Mouse (Mus musculus): ENCODE measurements around the gene Olfr922. TPM values are rescaled to one million over a fixed set of nuclear protein-coding genes. Genes with fewer than 3 reads are reported as not detected.

Olfr922 gene
- not detected in 2 replicates for total RNA-seq (2014; rRNA removed; ENCODE audit: low replicate concordance)
- polyA plus RNA-seq (2015; fragmentation: Nextera tagmentation; extraction: Ambion mirVana), result not detected in 2 replicates

- WGBS, result 41% methylated on average over 2 of the region's 2 CpGs
- no peak for TF ChIP-seq CTCF (IDR thresholded peaks at IDR 0.05; ENCODE audit: low read depth)
- no peak for TF ChIP-seq EP300 (IDR thresholded peaks at IDR 0.05; ENCODE audit: low read depth)
- H3K9ac ChIP-seq (replicated peaks; ENCODE audit: low read depth, low read length), result no peak within 1 kb of the TSS
- no peak within 1 kb of the TSS for H3K4me3 ChIP-seq (ENCODE audit: low read depth, low read length)
- no peaks in the 10 kb centered on the region for H3K27me3 ChIP-seq (ENCODE audit: control insufficient read depth, insufficient read depth, low read length)
- no peaks in the 10 kb centered on the region for H3K4me1 ChIP-seq (ENCODE audit: control insufficient read depth, insufficient read depth)
- H3K27ac ChIP-seq (ENCODE audit: low read depth), result no peak within 1 kb of the TSS
- ATAC-seq (ENCODE audit: insufficient read depth, low read depth) (no peak), DNase-seq (ENCODE audit: low spot score) (no peak)
- H3K9me3 ChIP-seq (replicated peaks; ENCODE audit: control insufficient read depth, low read length), result no peaks in the 10 kb centered on the region
- H3K4me2 ChIP-seq (ENCODE audit: low read depth, low read length), result no peak within 1 kb of the TSS
- H3K36me3 ChIP-seq (replicated peaks; ENCODE audit: control insufficient read depth, insufficient read depth, low read length), result no peaks in the 10 kb centered on the region
Observed at GRCm38 (mm10) chr9:38814314-38814713, at the start of gene Olfr922. Gene Olfr922, plus strand, starts transcription at chr9:38814614.

GRCm38 (mm10) chr9:38772768-38773167 is 41.6 kb upstream of the Olfr922 start, which contains the start of gene Olfr921:
Gene Olfr921, plus strand, starts transcription at chr9:38773068.
- H3K4me2 ChIP-seq (ENCODE audit: low read depth, low read length), result no peak within 1 kb of the TSS
- H3K27ac ChIP-seq (ENCODE audit: low read depth), result no peak within 1 kb of the TSS
- ATAC-seq (ENCODE audit: insufficient read depth, low read depth) (no peak), DNase-seq (ENCODE audit: low spot score) (no peak)
- H3K4me1 ChIP-seq (ENCODE audit: control insufficient read depth, insufficient read depth), result no peaks in the 10 kb centered on the region
- TF ChIP-seq CTCF (IDR thresholded peaks at IDR 0.05; ENCODE audit: low read depth) (no peak), EP300 (IDR thresholded peaks at IDR 0.05; ENCODE audit: low read depth) (no peak)
- H3K36me3 ChIP-seq (replicated peaks; ENCODE audit: control insufficient read depth, insufficient read depth, low read length), result no peaks in the 10 kb centered on the region
- H3K27me3 ChIP-seq (ENCODE audit: control insufficient read depth, insufficient read depth, low read length), result no peaks in the 10 kb centered on the region
- no peak within 1 kb of the TSS for H3K4me3 ChIP-seq (ENCODE audit: low read depth, low read length)
- no peaks in the 10 kb centered on the region for H3K9me3 ChIP-seq (replicated peaks; ENCODE audit: control insufficient read depth, low read length)
- H3K9ac ChIP-seq (replicated peaks; ENCODE audit: low read depth, low read length), result no peak within 1 kb of the TSS

- WGBS, result 65% methylated on average over 2 of the region's 2 CpGs
- H3K36me3 ChIP-seq (replicated peaks; ENCODE audit: control insufficient read depth, insufficient read depth, low read length), result no peaks in the 10 kb centered on the region
- H3K9me3 ChIP-seq (replicated peaks; ENCODE audit: control insufficient read depth, low read length), result no peaks in the 10 kb centered on the region
- ATAC-seq (ENCODE audit: insufficient read depth, low read depth) (no peak), DNase-seq (ENCODE audit: low spot score) (no peak)
- TF ChIP-seq CTCF (IDR thresholded peaks at IDR 0.05; ENCODE audit: low read depth) (no peak), EP300 (IDR thresholded peaks at IDR 0.05; ENCODE audit: low read depth) (no peak)
- H3K27me3 ChIP-seq (ENCODE audit: control insufficient read depth, insufficient read depth, low read length), result no peaks in the 10 kb centered on the region
- H3K4me1 ChIP-seq (ENCODE audit: control insufficient read depth, insufficient read depth), result no peaks in the 10 kb centered on the region
- H3K9ac ChIP-seq (replicated peaks; ENCODE audit: low read depth, low read length), result no peak overlapping the region
- H3K4me3 ChIP-seq (ENCODE audit: low read depth, low read length), result no peak overlapping the region
- H3K27ac ChIP-seq (ENCODE audit: low read depth), result no peak overlapping the region
- H3K4me2 ChIP-seq (ENCODE audit: low read depth, low read length), result no peak overlapping the region
Observed at GRCm38 (mm10) chr9:38792689-38793088, 21.7 kb upstream of the Olfr922 start.

- H3K9ac ChIP-seq (replicated peaks; ENCODE audit: low read depth, low read length), result no peak overlapping the region
- no peak overlapping the region for H3K4me3 ChIP-seq (ENCODE audit: low read depth, low read length)
- TF ChIP-seq CTCF (IDR thresholded peaks at IDR 0.05; ENCODE audit: low read depth) (no peak), EP300 (IDR thresholded peaks at IDR 0.05; ENCODE audit: low read depth) (no peak)
- no peaks in the 10 kb centered on the region for H3K9me3 ChIP-seq (replicated peaks; ENCODE audit: control insufficient read depth, low read length)
- DNase-seq (ENCODE audit: low spot score) (no peak), ATAC-seq (ENCODE audit: insufficient read depth, low read depth) (no peak)
- H3K36me3 ChIP-seq (replicated peaks; ENCODE audit: control insufficient read depth, insufficient read depth, low read length), result no peaks in the 10 kb centered on the region
- H3K27me3 ChIP-seq (ENCODE audit: control insufficient read depth, insufficient read depth, low read length), result no peaks in the 10 kb centered on the region
- H3K4me1 ChIP-seq (ENCODE audit: control insufficient read depth, insufficient read depth), result no peaks in the 10 kb centered on the region
- no peak overlapping the region for H3K27ac ChIP-seq (ENCODE audit: low read depth)
- no peak overlapping the region for H3K4me2 ChIP-seq (ENCODE audit: low read depth, low read length)
Observed at GRCm38 (mm10) chr9:38805696-38806095, 8.7 kb upstream of the Olfr922 start.

- no peaks in the 10 kb centered on the region for H3K27me3 ChIP-seq (ENCODE audit: control insufficient read depth, insufficient read depth, low read length)
- no peak overlapping the region for H3K9ac ChIP-seq (replicated peaks; ENCODE audit: low read depth, low read length)
- DNase-seq (ENCODE audit: low spot score), result no peak
- no peaks in the 10 kb centered on the region for H3K9me3 ChIP-seq (replicated peaks; ENCODE audit: control insufficient read depth, low read length)
- H3K4me3 ChIP-seq (ENCODE audit: low read depth, low read length), result no peak overlapping the region
- ATAC-seq (ENCODE audit: insufficient read depth, low read depth), result no peak
- 74% methylated on average over 1 of the region's 1 CpGs for WGBS
- H3K4me1 ChIP-seq (ENCODE audit: control insufficient read depth, insufficient read depth), result no peaks in the 10 kb centered on the region
- TF ChIP-seq EP300 (IDR thresholded peaks at IDR 0.05; ENCODE audit: low read depth), result no peak
- no peak for TF ChIP-seq CTCF (IDR thresholded peaks at IDR 0.05; ENCODE audit: low read depth)
- H3K36me3 ChIP-seq (replicated peaks; ENCODE audit: control insufficient read depth, insufficient read depth, low read length), result no peaks in the 10 kb centered on the region
- no peak overlapping the region for H3K4me2 ChIP-seq (ENCODE audit: low read depth, low read length)
- no peak overlapping the region for H3K27ac ChIP-seq (ENCODE audit: low read depth)
Observed at GRCm38 (mm10) chr9:38815458-38815986, 1.1 kb downstream of the Olfr922 start.

GRCm38 (mm10) chr9:38826245-38826644 is 11.8 kb downstream of the Olfr922 start, which contains the start of gene Olfr923:
Gene Olfr923, plus strand, starts transcription at chr9:38826545.
- DNase-seq (ENCODE audit: low spot score) (no peak), ATAC-seq (ENCODE audit: insufficient read depth, low read depth) (no peak)
- no peak within 1 kb of the TSS for H3K4me2 ChIP-seq (ENCODE audit: low read depth, low read length)
- no peak within 1 kb of the TSS for H3K9ac ChIP-seq (replicated peaks; ENCODE audit: low read depth, low read length)
- H3K36me3 ChIP-seq (replicated peaks; ENCODE audit: control insufficient read depth, insufficient read depth, low read length), result no peaks in the 10 kb centered on the region
- no peaks in the 10 kb centered on the region for H3K4me1 ChIP-seq (ENCODE audit: control insufficient read depth, insufficient read depth)
- no peaks in the 10 kb centered on the region for H3K9me3 ChIP-seq (replicated peaks; ENCODE audit: control insufficient read depth, low read length)
- H3K27ac ChIP-seq (ENCODE audit: low read depth), result no peak within 1 kb of the TSS
- no peak within 1 kb of the TSS for H3K4me3 ChIP-seq (ENCODE audit: low read depth, low read length)
- H3K27me3 ChIP-seq (ENCODE audit: control insufficient read depth, insufficient read depth, low read length), result no peaks in the 10 kb centered on the region
- WGBS, result 89% methylated on average over 1 of the region's 1 CpGs
- TF ChIP-seq EP300 (IDR thresholded peaks at IDR 0.05; ENCODE audit: low read depth) (no peak), CTCF (IDR thresholded peaks at IDR 0.05; ENCODE audit: low read depth) (no peak)
